In genomic region chr1:33875691-33876090, GRCm38 (mm10) we compare ENCODE assay signal across 8 mouse cellular contexts. TPM values are rescaled to one million over a fixed set of nuclear protein-coding genes. Genes with fewer than 3 reads are reported as not detected.
DNase-seq lines count a peak whose midpoint lies in the region; ATAC-seq and TF ChIP-seq lines count a peak whose summit lies in the region.

No protein-coding gene starts in this region.

- no peaks in the 10 kb centered on the region for H3K27me3 ChIP-seq in midbrain, postnatal 0 days (ENCODE audit: insufficient read depth, low read length)
- no peaks in the 10 kb centered on the region for H3K27me3 ChIP-seq in midbrain, embryonic 16.5 days (ENCODE audit: control insufficient read depth, insufficient read depth, low read depth, low read length)
- H3K27me3 ChIP-seq in midbrain, embryonic 13.5 days: no peaks in the 10 kb centered on the region

- H3K36me3 ChIP-seq in midbrain, postnatal 0 days (ENCODE audit: insufficient read depth, low read length): no peaks in the 10 kb centered on the region
- 0 out of 2 replicates have a peak, but pooled peaks cover 2% of the 10 kb centered on the region for H3K36me3 ChIP-seq in midbrain, embryonic 16.5 days (ENCODE audit: control insufficient read depth, insufficient read depth, low read length)
- no peaks in the 10 kb centered on the region for H3K36me3 ChIP-seq in midbrain, embryonic 13.5 days

- no peaks in the 10 kb centered on the region for H3K4me1 ChIP-seq in midbrain, postnatal 0 days (ENCODE audit: insufficient read depth, low read length)
- no peaks in the 10 kb centered on the region for H3K4me1 ChIP-seq in midbrain, embryonic 16.5 days (ENCODE audit: control insufficient read depth, insufficient read depth, low read length)
- no peaks in the 10 kb centered on the region for H3K4me1 ChIP-seq in midbrain, embryonic 13.5 days (replicated peaks)

- peak; percentile 48 for TF ChIP-seq CTCF in gastrocnemius, adult 2 months (IDR thresholded peaks at IDR 0.05)
- peak; percentile 57 for TF ChIP-seq CTCF in midbrain, postnatal 0 days (IDR thresholded peaks at IDR 0.05)

- H3K27ac ChIP-seq in gastrocnemius, adult 2 months: no peak overlapping the region
- no peak overlapping the region for H3K27ac ChIP-seq in midbrain, postnatal 0 days (ENCODE audit: low read depth, low read length)
- no peak overlapping the region for H3K27ac ChIP-seq in midbrain, embryonic 16.5 days (ENCODE audit: low read length)
- H3K27ac ChIP-seq in midbrain, embryonic 13.5 days: no peak overlapping the region

- 52% methylated on average over 6 of the region's 6 CpGs for WGBS in midbrain, postnatal 0 days
- WGBS in midbrain, embryonic 16.5 days: 50% methylated on average over 6 of the region's 6 CpGs
- WGBS in midbrain, embryonic 13.5 days: 56% methylated on average over 6 of the region's 6 CpGs

- no peak for DNase-seq in gastrocnemius, adult 2 months
- DNase-seq in gastrocnemius, adult 18-20 months (ENCODE audit: low spot score): no peak
- DNase-seq in midbrain, postnatal 0 days (ENCODE audit: low spot score): peak; percentile 11
- DNase-seq in adrenal gland, postnatal 14 days: peak; percentile 67
- peak; percentile 20 for DNase-seq in lung, postnatal 14 days
- no peak for DNase-seq in heart, postnatal 25 days (ENCODE audit: low spot score)

- no peak overlapping the region for H3K4me2 ChIP-seq in midbrain, postnatal 0 days (ENCODE audit: low read depth, low read length, poor library complexity, severe bottlenecking)
- H3K4me2 ChIP-seq in midbrain, embryonic 16.5 days (ENCODE audit: low read length): no peak overlapping the region
- no peak overlapping the region for H3K4me2 ChIP-seq in midbrain, embryonic 13.5 days (replicated peaks)

- no peaks in the 10 kb centered on the region for H3K9me3 ChIP-seq in midbrain, postnatal 0 days (ENCODE audit: low read length)
- 0 out of 2 replicates have a peak, but pooled peaks cover 3% of the 10 kb centered on the region for H3K9me3 ChIP-seq in midbrain, embryonic 16.5 days (replicated peaks; ENCODE audit: control insufficient read depth, low read length, poor library complexity, severe bottlenecking)
- H3K9me3 ChIP-seq in midbrain, embryonic 13.5 days: no peaks in the 10 kb centered on the region

- H3K9ac ChIP-seq in midbrain, postnatal 0 days (replicated peaks; ENCODE audit: low read length, poor library complexity, severe bottlenecking): no peak overlapping the region
- H3K9ac ChIP-seq in midbrain, embryonic 16.5 days (ENCODE audit: low read depth, low read length): no peak overlapping the region
- H3K9ac ChIP-seq in midbrain, embryonic 13.5 days (replicated peaks): no peak overlapping the region

- no peak for ATAC-seq in midbrain, postnatal 0 days (ENCODE audit: low FRiP score)
- ATAC-seq in midbrain, embryonic 16.5 days: no peak
- ATAC-seq in midbrain, embryonic 13.5 days: no peak

- no peak overlapping the region for H3K4me3 ChIP-seq in gastrocnemius, adult 2 months
- no peak overlapping the region for H3K4me3 ChIP-seq in midbrain, postnatal 0 days (ENCODE audit: low read depth, low read length)
- no peak overlapping the region for H3K4me3 ChIP-seq in midbrain, embryonic 16.5 days (ENCODE audit: low read depth, low read length)
- H3K4me3 ChIP-seq in midbrain, embryonic 13.5 days (replicated peaks): no peak overlapping the region

- intact Hi-C loops in gastrocnemius, adult 2 months (cut with DNase I): no loop called here
- intact Hi-C loops in heart, postnatal 25 days (cut with DNase I): no loop called here

RNA-seq across cellular contexts. Expression of gene Bend6, which starts 31.9 kb away (rescaled TPM):
- total RNA-seq in gastrocnemius, adult 2 months (2021): 1 to 10 TPM; 1.6 to 2.1 TPM
- total RNA-seq in gastrocnemius, adult 18-20 months (2021): 1 to 10 TPM; 4.8 to 5.1 TPM
- total RNA-seq in midbrain, postnatal 0 days (2014; rRNA removed): 115 and 128 TPM in 2 replicates
- 92.0 and 96.9 TPM in 2 replicates for polyA plus RNA-seq in midbrain, postnatal 0 days (2015; fragmentation: Nextera tagmentation; extraction: Ambion mirVana)
- polyA plus RNA-seq in midbrain, embryonic 16.5 days (2015; fragmentation: Nextera tagmentation; extraction: Ambion mirVana): 58.9 and 76.0 TPM in 2 replicates
- 0.85 and 1.8 TPM in 2 replicates for total RNA-seq in adrenal gland, postnatal 14 days (2021)
- polyA plus RNA-seq in midbrain, embryonic 13.5 days (2015; fragmentation: Nextera tagmentation; extraction: Ambion mirVana): 12.2 and 12.8 TPM in 2 replicates
- total RNA-seq in heart, postnatal 25 days (2021): 1 to 10 TPM; 2.3 to 2.4 TPM

RNA-seq across cellular contexts. Expression of gene Dst, which starts 32.3 kb away (rescaled TPM):
- total RNA-seq in gastrocnemius, adult 2 months (2021): 100 to 1,000 TPM; 291 to 304 TPM
- 100 to 1,000 TPM; 265 to 273 TPM for total RNA-seq in gastrocnemius, adult 18-20 months (2021)
- total RNA-seq in midbrain, postnatal 0 days (2014; rRNA removed): 155 and 184 TPM in 2 replicates
- 25.7 and 31.7 TPM in 2 replicates for polyA plus RNA-seq in midbrain, postnatal 0 days (2015; fragmentation: Nextera tagmentation; extraction: Ambion mirVana)
- polyA plus RNA-seq in midbrain, embryonic 16.5 days (2015; fragmentation: Nextera tagmentation; extraction: Ambion mirVana): 36.1 and 39.9 TPM in 2 replicates
- total RNA-seq in adrenal gland, postnatal 14 days (2021): 115 and 125 TPM in 2 replicates
- 35.2 and 38.3 TPM in 2 replicates for polyA plus RNA-seq in midbrain, embryonic 13.5 days (2015; fragmentation: Nextera tagmentation; extraction: Ambion mirVana)
- total RNA-seq in heart, postnatal 25 days (2021): 100 to 1,000 TPM; 338 to 369 TPM

Comparison
In these comparisons a context has a peak if more than half of its experiments do, and no peak if none do; other contexts are left out.
1. DNase-seq: peak in midbrain, postnatal 0 days (single experiment), adrenal gland, postnatal 14 days (single experiment) and lung, postnatal 14 days (single experiment); none in gastrocnemius, adult 2 months (single experiment), gastrocnemius, adult 18-20 months (single experiment) and heart, postnatal 25 days (single experiment).
2. RNA of gene Bend6, which starts 31.9 kb away (total RNA-seq): 115 to 128 TPM in midbrain, postnatal 0 days; 4.8 to 5.1 TPM in gastrocnemius, adult 18-20 months, 2.3 to 2.4 TPM in heart, postnatal 25 days, 1.6 to 2.1 TPM in gastrocnemius, adult 2 months and 0.85 to 1.8 TPM in adrenal gland, postnatal 14 days; every median in the first group is over 10 times any median in the second.